Mouse (Mus musculus) layer of hippocampus, adult 8-10 months (tissue): Measurements from ENCODE around the gene Rbm28. TPM values are rescaled to one million over a fixed set of nuclear protein-coding genes. Genes with fewer than 3 reads are reported as not detected.

Experiments
- DNase-seq, 2 experiments: peaks; one replicate each; pipeline ENCODE4 v3.0.0; 2022; ENCODE audit warnings: low spot score in 2 of 2
- total RNA-seq, 4 experiments: library from RNA; stranded (reverse); gene quantifications; 2 replicates each; pipeline ENCODE4 v1.2.4; 2022

Gene Rbm28
- total RNA-seq: 10 to 100 TPM; 38.0 to 52.6 (median 44.6) TPM

DNA sequence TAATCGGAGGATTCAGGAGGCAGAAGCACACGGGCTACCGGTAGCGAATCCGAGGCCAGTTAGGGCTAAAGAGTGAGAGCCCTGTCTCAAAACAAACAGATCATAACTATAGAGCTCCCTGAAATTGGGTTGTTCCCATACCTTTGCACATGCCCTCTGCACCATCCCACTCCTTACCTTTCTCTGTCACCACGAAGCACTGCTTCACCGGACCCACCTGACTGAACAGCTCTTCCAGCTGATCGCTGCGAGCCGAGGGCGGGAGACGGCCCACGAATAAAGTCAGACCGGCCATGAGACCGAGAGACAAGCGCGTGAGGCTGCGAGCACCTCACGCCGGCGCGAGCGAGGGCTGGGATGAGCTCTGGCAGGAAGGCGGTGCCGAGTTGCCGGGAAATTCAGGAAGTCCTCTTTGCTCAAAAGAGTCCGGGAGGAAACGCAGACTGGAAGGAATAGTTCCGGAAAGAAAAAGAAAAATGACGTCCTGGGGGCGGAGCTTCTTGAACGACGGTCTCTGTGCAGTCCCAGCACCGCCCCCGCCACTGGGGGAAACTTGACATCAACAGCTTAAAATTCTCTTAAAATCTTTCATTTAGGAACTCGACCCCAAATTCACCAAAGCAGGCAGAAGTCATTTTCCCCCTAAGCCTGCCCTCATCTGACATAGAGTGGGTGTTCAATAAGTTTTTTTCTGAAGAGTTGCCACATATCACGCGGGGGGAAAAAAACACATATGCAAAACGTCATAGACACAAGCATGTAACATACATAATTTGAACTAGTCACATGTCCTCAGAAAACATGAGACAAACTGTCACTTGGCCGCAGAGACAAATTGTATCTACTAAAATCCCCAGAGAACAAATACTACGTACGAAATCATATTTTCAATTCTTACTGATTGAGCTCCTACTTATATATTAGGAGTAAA is at the start of gene Rbm28:
Gene Rbm28 (minus strand): TSS at position 693 of the 931 bp plus-strand sequence.
- peak; percentile 88 to 89 for DNase-seq

GRCm38 (mm10) chr6:29214245-29214644 is 49.4 kb upstream of the Rbm28 start:
- no peak for DNase-seq

DNA sequence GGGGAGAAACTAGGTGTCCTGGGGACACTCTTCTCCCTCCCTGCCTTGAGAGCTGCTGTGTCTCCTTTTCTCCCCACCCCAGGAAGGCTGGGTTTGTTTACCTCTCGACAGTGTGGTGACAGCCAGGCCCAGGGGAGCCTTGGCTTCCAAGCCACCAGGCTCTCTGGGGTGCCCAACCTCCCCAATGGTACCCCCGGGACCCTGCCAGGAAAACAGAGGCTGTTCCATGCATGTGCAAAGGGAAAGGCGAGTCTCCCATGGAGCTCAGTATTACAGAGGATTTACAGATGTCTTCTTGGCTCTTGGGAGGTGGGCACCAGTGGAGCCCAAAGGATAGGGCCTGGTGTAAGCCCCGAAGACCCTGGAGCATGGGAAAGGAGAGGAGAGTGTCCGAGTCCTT is 48.6 kb upstream of the Rbm28 start:
- DNase-seq: no peak

- DNase-seq: peak in 1 of 2 experiments; percentile 56
These were observed 47.1 kb upstream of the Rbm28 start for GRCm38 (mm10) chr6:29211806-29212492.

GRCm38 (mm10) chr6:29211146-29211545 is 46.3 kb upstream of the Rbm28 start:
- DNase-seq: no peak

DNA sequence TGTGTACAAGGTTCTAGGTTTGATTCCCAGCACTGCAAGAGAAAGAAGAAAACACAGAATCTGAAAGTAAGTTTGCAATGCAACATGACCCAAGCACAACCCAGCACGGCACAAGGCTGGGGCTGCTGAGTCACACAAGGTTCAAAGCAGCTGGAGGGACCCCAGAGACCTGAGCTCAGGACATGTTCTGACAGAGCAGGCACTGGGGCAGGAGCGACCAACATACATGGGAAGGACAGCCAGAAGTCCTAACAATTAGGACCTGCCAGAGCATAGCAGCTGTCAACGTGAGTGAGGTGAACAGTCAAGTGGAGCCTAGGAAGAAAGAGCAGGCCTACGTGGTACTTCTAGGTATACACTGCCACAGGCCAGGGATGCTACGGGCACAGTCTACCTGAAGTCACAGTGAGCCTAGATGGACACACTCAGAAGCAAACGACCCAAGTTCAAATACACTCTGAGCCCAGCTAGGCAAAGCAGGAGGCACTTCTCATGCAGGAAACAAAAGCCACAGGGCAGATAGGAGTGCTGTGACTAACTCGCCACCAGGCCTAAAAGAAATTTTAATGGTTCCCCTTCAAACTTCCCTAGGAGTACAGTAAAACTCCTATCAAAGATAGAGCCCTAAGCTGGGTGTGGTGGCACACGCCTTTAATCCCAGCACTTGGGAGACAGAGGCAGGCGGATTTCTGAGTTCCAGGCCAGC is 45.6 kb upstream of the Rbm28 start:
- no peak for DNase-seq

DNA sequence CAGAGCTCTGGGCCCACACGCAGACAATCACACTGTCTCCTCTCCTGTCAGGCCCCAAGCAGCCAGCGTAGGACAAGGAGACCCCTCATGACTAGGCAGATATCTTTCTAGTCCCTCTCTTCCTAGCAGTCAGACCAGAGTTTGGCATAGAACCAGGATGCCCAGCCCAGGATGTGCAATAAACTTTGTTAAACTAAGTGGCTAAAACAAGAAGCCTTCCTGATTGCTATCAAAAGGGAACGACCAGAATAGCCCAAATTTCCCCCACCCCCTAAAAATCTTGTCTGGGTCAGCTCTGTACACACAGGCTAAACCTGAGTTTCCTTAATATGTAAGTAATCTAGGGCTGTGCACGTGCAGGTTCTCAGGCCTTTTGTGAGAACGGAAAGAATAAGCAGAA is 43.4 kb upstream of the Rbm28 start:
- DNase-seq: no peak

DNA sequence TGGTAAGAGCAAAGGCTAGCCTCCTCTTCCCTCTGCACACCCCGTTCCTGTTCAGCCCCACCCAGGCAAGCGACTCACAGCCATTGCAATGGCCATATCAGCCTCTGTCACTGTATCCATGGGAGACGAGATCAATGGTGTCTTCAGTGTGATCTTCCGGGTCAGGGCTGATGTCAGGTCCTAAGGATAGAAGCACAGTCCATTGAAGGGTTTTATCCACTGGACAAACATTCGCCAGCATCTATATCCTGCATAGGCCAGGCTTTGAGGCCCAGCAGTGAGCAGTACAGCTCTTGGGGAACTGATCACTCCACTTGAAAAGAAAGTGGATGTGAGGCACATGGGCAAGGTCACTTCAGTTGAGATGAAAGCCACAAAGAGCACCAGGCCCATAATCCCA is 42.2 kb upstream of the Rbm28 start:
- DNase-seq: no peak

DNA sequence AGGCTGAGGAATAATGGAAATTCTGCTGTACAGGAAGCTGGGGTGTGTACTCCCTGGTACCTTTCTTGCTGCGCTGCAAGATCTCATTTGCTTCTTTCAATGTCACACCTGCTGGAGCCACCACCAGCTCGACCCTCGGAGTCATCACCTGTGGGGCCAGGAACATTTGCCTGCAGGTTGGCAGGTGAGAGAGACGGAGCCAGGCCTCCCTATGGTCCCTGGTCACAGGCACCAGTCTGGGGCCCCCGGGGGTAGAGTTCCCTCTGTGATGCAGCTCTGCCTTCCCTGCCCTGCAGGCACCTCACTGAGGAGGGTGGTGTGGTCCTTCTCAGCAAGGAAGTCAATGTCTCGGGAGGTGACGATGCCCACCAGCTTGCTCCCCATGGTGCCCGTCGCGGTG is 41.2 kb upstream of the Rbm28 start:
- DNase-seq: no peak

DNA sequence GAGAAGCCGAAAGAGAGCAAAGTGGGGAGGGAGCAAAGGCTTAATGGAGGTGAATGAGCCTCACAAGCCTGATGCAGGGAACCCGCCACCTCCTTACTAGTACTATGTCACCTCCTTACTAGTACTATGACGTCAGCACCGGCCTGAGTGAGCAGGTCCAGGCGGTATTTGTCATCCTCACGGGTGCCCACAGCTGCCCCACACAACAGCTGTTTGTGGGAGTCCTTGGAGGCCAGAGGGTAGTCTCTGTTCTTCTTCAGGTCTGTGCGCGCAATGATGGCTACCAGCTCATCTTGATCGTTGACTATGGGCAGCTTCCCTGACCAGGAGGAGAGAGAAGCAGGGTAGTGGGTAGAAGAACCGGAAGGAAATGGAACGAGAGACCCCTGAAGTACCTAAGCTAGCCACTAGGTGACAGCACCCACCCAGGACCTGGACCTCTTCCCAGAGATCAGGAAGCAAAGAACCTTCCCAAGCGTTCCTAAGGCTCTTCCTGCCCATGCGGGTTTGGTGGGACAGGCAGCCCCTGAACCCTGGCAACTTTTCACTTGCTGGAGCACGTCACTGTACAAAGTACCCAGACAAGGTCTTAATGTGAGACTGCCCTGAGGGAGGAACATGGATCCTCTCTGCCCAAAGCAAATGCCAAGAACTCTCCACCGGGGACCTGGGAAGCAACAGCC is 40.3 kb upstream of the Rbm28 start:
- DNase-seq: peak in 1 of 2 experiments; percentile 42

- DNase-seq: no peak
These were observed 39.2 kb upstream of the Rbm28 start for GRCm38 (mm10) chr6:29203861-29204585.

- no peak for DNase-seq
These were observed 38.3 kb upstream of the Rbm28 start for GRCm38 (mm10) chr6:29203096-29203495.

DNA sequence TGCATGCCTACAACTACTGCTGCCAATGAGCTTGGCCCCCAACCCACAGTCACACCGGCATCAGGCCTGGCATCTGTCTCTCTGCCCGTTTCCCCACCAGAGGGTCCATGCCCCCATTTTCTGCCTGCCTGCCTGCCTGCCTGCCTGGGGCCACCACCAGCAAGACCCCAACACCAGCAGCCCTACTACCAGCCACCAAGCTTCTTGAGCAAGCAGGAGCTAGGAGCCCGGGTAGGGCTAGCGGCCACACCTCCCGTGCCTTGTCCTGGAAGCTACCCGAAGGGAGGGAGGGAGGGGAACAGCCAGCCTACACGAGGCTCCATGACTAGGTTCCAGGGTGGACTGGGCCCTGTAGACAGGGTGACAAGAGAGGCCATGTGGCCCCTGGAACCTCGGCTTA is 37.2 kb upstream of the Rbm28 start:
- no peak for DNase-seq

DNA sequence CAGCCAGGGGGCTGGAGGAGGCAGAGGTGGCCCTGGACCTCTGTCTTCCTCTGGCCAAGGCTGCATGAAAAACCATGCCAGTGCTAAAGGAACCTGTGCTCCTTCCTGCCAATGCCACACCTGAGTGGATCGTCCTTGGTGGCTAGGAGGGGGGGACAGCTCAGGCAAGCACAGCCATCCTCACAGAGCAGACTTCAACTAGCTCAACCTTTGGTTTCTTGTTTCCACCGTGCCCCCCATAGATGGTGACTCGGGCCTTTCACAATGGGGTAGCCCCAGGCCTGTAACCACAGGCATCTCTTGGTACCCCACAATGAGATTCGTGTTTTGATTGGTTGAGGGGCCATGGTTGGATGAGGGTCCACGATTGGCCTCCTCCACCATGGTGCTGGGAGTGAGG is 36.5 kb upstream of the Rbm28 start:
- no peak for DNase-seq

GRCm38 (mm10) chr6:29200496-29200895 is 35.7 kb upstream of the Rbm28 start:
- no peak for DNase-seq

- no peak for DNase-seq
These were observed 34.5 kb upstream of the Rbm28 start for GRCm38 (mm10) chr6:29199223-29199855.

GRCm38 (mm10) chr6:29198309-29199222 is 33.8 kb upstream of the Rbm28 start:
- peak; percentile 89 to 95 for DNase-seq

DNA sequence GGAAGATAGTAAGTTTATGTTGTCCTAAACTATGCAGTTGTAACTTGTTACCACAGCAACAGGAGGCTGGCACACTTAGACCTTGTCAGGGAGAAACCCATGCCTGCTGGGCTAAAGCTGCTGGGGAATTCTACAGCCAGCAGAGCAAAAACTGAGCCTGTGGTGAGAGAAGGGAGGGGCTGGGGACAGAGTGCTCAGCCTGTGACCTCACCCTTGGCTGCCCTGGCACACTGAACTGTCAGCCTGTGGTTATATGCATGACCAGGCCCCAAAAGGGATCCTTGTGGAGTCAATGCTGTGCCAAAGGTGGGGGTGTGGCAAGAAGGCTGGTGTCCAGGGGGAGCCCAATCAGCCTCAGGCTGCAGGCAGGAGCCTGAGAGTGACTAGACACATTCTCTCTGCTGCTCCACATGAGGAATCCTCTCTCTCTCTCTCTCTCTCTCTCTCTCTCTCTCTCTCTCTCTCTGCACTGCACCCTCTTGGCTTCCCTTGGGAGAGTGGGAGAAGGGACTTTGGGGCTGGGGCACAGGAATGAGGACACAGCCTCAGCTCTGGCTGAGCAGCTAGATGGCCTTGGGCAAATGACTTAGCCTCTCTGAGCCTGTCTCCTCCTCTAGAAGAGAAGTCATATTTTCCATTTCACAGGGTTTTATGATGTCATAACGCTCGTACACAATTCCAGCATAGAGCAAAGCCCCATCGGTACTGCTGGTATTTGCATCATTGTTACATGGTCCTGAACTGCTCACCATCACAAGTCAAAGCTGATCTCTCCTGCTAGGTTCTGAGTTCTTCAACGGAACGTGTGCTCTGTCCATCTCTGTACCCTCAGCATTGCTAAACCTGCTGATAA is 31.3 kb upstream of the Rbm28 start:
- DNase-seq: no peak
